Mouse (Mus musculus): ENCODE measurements at regions not wholly inside any gene's neighbourhood (a gene's known extent, or its start where the extent isn't known, plus 50 kb on each side); places are given as distances from the start of the nearest gene placed in this dataset.

DNA sequence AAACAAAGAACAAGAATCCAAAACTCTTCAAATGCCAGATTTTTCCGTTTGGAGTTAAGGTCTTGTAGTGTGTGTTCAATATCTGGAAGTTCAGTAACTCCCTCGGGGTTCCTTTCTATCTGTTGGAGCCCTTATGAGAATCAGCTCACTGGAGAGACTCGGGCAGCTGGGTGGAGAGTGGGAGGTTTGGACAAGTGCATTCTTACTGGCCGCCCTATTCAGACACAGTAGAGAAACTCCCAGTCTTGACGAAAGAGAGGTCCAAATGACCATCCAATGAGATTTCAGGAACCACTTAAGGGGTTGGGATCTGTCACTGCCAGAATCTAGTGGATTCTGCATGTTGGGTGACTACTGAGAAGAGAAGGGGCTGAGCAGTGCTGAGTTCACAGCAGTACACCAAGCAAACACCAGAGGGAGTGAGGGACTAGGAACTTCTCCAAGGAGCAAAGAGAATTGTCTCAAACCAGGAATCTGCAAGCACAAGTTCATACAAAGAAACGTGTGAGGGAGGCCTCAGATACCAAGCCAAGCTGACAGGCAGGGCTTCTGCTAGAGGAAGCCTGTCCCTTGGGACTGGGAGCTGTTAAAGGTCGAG, 310.0 kb upstream of the Magi2 start:
- DNase-seq (ENCODE audit: low spot score in 2 of 2) = peak; percentile 45 to 68
- intact Hi-C loops (cut with DNase I) = loop anchor here (2.0 kb wide), 2 partner anchors 476 to 484 kb away; no protein-coding TSS in a partner anchor

DNA sequence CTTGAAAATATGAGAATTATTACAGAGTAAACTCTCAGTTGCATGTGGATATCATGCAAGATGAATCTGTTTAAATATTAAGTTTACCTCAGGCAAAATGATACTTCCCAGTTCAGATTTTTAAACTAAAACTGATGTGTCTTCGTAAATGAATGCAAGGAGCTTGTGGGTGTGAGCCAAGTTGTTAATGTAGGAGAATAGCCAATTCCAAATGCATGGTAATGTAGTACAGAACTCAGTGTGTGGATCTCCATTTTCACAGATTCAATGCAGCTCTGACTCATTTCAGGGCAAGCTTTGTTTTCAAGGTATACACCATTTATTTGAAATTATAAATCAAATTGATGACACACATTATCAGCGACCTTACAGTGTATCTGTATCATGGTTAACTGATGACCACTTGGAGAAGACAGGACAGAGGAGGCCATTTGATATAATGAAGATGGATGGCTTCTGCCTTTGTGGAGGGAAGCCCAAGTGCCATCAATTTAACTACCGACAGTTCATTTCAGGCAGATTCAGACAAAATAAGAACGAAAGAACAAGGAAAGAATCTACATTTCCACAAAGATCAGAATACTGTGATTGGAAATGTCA, 272.9 kb upstream of the Magi2 start:
- intact Hi-C loops (cut with DNase I) = no loop called here
- no peak for DNase-seq (ENCODE audit: low spot score in 2 of 2)

Data from left cerebral cortex, postnatal 36 days (tissue).